Mouse (Mus musculus) G1E (cell line): ENCODE results near the gene Kcnab2. TPM values are rescaled to one million over a fixed set of nuclear protein-coding genes. Genes with fewer than 3 reads are reported as not detected.
A peak's percentile ranks its signal among the peaks of the same experiment; 100 is the strongest.

Experiments
- ATAC-seq: 2 replicates; pipeline ENCODE4 v1.8.0; 2016; ENCODE audit warnings: mild to moderate bottlenecking; ENCODE audit not compliant: insufficient number of reproducible peaks, poor library complexity, low FRiP score, severe bottlenecking; ENCODE audit errors: extremely low read depth
- DNase-seq: peaks from one replicate; pipeline ENCODE4 v3.0.0; 2012; ENCODE audit warnings: low spot score
- H3K27me3 ChIP-seq: 2 replicates; pipeline ENCODE4 v1.6.1; 2012; ENCODE audit warnings: mild to moderate bottlenecking, low read length, inconsistent platforms; ENCODE audit not compliant: insufficient read depth
- H3K36me3 ChIP-seq: replicated peaks from 2 replicates; pipeline ENCODE3; 2012; ENCODE audit warnings: mild to moderate bottlenecking, inconsistent platforms
- H3K4me1 ChIP-seq: 2 replicates; pipeline ENCODE4 v1.6.1; 2012; ENCODE audit warnings: low read depth, low read length, inconsistent platforms, mixed read lengths; ENCODE audit not compliant: insufficient read depth
- H3K4me3 ChIP-seq: 2 replicates; pipeline ENCODE4 v1.5.1; 2012; ENCODE audit warnings: low read depth, mild to moderate bottlenecking, inconsistent platforms, low read length, moderate library complexity, mixed read lengths
- H3K9me3 ChIP-seq: replicated peaks from 2 replicates; pipeline ENCODE4 v1.6.1; 2012; ENCODE audit warnings: inconsistent platforms
- CTCF ChIP-seq: IDR thresholded peaks from 2 replicates; pipeline ENCODE4 v1.5.1; 2012; ENCODE audit warnings: low read depth, low read length, inconsistent platforms, mixed read lengths
- GATA1 ChIP-seq: IDR thresholded peaks from 2 replicates; pipeline ENCODE4 v1.6.1; 2012; ENCODE audit warnings: borderline replicate concordance, low read length, inconsistent platforms, mixed read lengths
- GATA2 ChIP-seq: IDR thresholded peaks from 2 replicates; pipeline ENCODE4 v1.6.1; 2012; ENCODE audit warnings: low read depth, low read length, inconsistent platforms, borderline replicate concordance
- POLR2AphosphoS5 ChIP-seq: IDR thresholded peaks from 2 replicates; pipeline ENCODE4 v1.6.1; 2012; ENCODE audit warnings: low read depth, low read length, inconsistent platforms; ENCODE audit not compliant: insufficient replicate concordance
- TAL1 ChIP-seq: conservative IDR thresholded peaks from 2 replicates; pipeline ENCODE4 v1.6.1; 2012; ENCODE audit warnings: low read depth, low read length, inconsistent platforms, mixed read lengths
- polyA plus RNA-seq: library from polyadenylated mRNA; stranded (reverse); fragments of >175 nt; gene quantifications from 2 replicates; pipeline ENCODE4 v1.2.3, GENCODE M21; 2012
- total RNA-seq, 2 experiments: library from RNA; stranded (forward) in 1 of 2; stranded (reverse) in 1 of 2; fragments of 200-1000 nt in 1 of 2; fragments of >200 nt in 1 of 2; fragmentation: Nextera tagmentation in 1 of 2; gene quantifications; 2 replicates each; pipeline ENCODE4 v1.2.3; 2014 to 2017

Gene Kcnab2
- total and polyA plus RNA-seq, 3 experiments: 0.02 TPM; not detected in 2

DNA sequence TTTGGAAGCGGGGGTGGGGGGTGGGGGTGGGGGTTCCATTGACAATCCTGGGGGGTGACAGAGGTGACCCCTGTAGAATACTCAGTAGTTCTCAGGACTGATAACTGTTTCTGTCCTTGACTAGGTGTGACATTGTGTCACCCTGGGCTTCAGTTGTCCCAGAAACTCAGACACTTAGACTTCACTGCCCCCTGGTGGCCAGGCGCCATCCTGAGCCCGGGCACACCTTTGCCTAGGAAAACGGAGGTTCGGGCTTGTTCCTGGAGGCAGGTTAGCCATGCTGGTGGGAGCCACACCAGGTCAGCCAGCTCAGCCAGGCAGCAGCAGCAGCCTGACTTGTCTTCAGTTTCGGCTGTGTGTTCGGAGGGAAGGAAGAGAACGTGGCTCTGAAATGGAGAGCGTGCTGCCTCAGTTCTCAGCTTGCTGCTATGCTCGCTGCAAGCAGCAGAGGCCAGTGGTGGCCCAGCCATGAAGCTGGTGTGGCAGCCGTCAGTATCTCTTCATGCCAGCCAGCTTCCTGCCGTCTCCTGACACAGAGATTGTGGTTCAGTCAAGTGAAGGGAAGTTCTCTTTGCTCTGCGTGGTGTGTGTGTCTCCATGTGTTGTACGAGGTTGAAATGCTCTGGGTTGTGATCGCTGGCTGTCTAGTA, 13.7 kb upstream of the Kcnab2 start:
- H3K4me3 ChIP-seq: peak overlapping the region; percentile 15; the same call in 1 of the 2 replicates

DNA sequence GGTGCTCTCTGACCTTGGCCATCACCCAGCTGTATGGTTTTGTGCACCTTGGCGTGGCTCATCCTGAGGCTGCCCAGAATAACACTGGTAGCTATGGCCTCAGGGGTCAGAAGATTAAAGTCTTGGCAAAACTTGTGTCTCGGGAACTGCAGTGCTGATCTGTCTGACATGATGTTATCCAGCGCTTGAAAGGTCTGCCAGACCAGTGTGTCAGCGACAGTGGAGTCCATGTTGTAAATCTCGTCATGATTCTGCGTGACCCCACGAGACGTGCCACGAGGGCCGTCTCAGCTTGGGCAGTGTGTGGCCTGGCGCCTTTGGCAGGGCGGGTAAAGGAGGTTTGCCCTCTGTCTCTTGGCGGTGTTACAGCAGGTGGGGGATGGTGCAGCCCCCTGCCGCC, 12.6 kb upstream of the Kcnab2 start:
- TF ChIP-seq POLR2AphosphoS5 (no peak), GATA1 (no peak), CTCF (no peak)
- Histone ChIP-seq H3K9me3 (peaks cover 95% of the 10 kb centered on the region), H3K36me3 (no peaks in the 10 kb centered on the region), H3K4me1 (no peaks in the 10 kb centered on the region), H3K4me3 (no peak overlapping the region; the same call in 1 of the 2 replicates), H3K27me3 (no peaks in the 10 kb centered on the region; the same call in 1 of the 2 replicates)
- ATAC-seq (no peak), DNase-seq (no peak)

More for the DNA sequence above, 13.7 kb upstream of the Kcnab2 start:
- TF ChIP-seq GATA2 (no peak), GATA1 (no peak), POLR2AphosphoS5 (no peak), CTCF (no peak), TAL1 (no peak)
- Histone ChIP-seq H3K4me1 (no peaks in the 10 kb centered on the region), H3K9me3 (peaks cover 98% of the 10 kb centered on the region), H3K36me3 (no peaks in the 10 kb centered on the region), H3K27me3 (no peaks in the 10 kb centered on the region; the same call in 1 of the 2 replicates)
- DNase-seq: no peak
- ATAC-seq: no peak

DNA sequence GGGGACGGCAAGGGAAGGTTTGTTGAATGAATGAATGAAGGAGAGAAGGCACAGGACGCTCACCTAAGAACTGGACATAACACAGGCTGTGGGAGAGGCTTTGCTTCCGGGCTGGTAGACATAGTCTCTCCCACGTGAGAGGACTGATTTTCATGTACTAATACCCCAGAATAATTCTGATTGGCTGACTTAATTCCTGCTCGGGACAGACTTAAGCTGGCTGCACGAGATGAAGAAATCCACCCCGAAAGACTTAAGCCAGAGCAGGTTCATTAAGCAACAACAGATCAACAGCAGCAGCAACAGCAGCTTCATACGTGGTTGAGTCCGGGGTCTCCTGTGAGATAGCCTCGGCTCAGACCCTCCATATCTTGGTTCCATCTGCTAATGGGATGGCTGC, 10.4 kb upstream of the Kcnab2 start:
- Histone ChIP-seq H3K9me3 (peaks cover 95% of the 10 kb centered on the region), H3K4me3 (no peak overlapping the region), H3K4me1 (no peaks in the 10 kb centered on the region), H3K27me3 (no peaks in the 10 kb centered on the region), H3K36me3 (no peaks in the 10 kb centered on the region)
- TF ChIP-seq TAL1: no peak
- TF ChIP-seq GATA1: no peak
- TF ChIP-seq POLR2AphosphoS5: no peak
- no peak for TF ChIP-seq GATA2
- no peak for TF ChIP-seq CTCF
- ATAC-seq (no peak), DNase-seq (no peak)

DNA sequence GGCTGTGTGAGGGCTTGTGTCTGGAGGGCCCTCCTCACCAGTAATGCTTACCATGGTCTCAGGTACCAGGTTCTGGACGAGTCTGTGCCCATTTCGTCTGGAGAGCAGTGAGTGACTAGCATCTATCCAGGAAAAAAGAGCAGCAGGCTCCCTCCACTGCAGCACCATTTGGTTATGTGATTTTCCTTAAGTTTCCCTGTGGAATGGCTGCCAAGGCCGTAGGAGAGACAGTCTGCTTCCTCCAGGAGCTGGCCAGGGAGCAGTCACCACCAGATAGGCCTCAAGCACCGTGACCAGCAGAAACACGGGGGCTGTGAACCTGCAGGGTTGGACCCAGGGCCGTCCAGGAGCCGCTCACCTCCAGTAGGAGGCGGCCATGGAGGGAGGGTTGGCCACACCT, 2.8 kb upstream of the Kcnab2 start:
- no peaks in the 10 kb centered on the region for H3K36me3 ChIP-seq
- H3K4me1 ChIP-seq: no peaks in the 10 kb centered on the region
- DNase-seq: no peak
- no peak overlapping the region for H3K4me3 ChIP-seq
- H3K27me3 ChIP-seq: no peaks in the 10 kb centered on the region; the same call in 1 of the 2 replicates
- H3K9me3 ChIP-seq: peaks cover 93% of the 10 kb centered on the region
- no peak for TF ChIP-seq GATA1
- TF ChIP-seq GATA2: no peak
- TF ChIP-seq CTCF: no peak
- no peak for TF ChIP-seq TAL1
- no peak for TF ChIP-seq POLR2AphosphoS5
- no peak for ATAC-seq

DNA sequence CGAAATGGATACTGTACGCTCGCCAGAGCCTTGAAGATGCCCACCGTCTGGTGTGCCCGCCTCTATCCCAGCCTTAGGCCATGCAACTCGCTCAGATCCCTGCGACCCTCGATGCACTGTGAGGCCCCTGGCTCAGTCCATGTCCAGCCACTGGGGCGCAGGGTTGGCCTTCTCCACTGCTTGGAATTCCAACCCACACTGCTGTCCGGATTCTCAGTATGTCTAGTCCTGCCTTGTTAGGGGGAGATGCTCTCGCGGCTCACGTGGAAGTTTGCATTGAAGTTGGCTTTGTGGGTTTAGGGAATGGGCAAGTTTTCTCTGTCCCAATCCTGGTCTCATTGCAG, 525 bp upstream of the Kcnab2 start:
- DNase-seq: no peak
- no peak for ATAC-seq
- no peak for TF ChIP-seq POLR2AphosphoS5
- TF ChIP-seq TAL1: no peak
- TF ChIP-seq GATA2: no peak
- no peak for TF ChIP-seq CTCF
- TF ChIP-seq GATA1: no peak
- peaks cover 91% of the 10 kb centered on the region for H3K9me3 ChIP-seq
- no peaks in the 10 kb centered on the region; the same call in 1 of the 2 replicates for H3K27me3 ChIP-seq
- peak overlapping the region; percentile 33; the same call in 1 of the 2 replicates for H3K4me3 ChIP-seq
- H3K4me1 ChIP-seq: no peaks in the 10 kb centered on the region
- H3K36me3 ChIP-seq: no peaks in the 10 kb centered on the region

DNA sequence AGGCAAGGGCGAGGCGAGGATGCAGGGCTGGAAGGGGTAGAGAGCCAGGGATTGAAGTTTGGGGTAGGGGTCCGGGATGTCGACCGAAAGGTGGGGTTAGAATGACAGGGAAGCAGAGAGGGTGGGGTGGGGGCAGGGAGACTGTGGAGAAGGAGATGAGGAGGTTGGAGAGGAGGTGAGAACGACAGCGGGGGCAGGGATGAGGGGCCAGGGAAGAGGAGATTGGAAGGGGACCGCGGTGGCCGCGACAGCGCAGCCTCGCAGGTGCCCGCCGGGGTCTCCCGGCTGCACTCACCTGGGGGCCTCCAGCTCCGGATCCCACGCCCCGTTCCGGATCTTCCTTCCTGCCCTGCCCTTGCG, 585 bp downstream of the Kcnab2 start:
- H3K36me3 ChIP-seq: no peaks in the 10 kb centered on the region
- DNase-seq (no peak), ATAC-seq (no peak)
- peak overlapping the region; percentile 40; the same call in 1 of the 2 replicates for H3K4me3 ChIP-seq
- no peaks in the 10 kb centered on the region; the same call in 1 of the 2 replicates for H3K27me3 ChIP-seq
- TF ChIP-seq POLR2AphosphoS5 (no peak), CTCF (no peak), GATA1 (no peak), TAL1 (no peak), GATA2 (no peak)
- peaks cover 91% of the 10 kb centered on the region for H3K9me3 ChIP-seq
- H3K4me1 ChIP-seq: no peaks in the 10 kb centered on the region
